Mouse (Mus musculus): ENCODE results near the gene Pmpcb. TPM values are rescaled to one million over a fixed set of nuclear protein-coding genes. Genes with fewer than 3 reads are reported as not detected.

Pmpcb gene
- polyA plus RNA-seq, 1 experiment from 2014 or later: 77.9 TPM

GRCm38 (mm10) chr5:21719209-21719608, 17.7 kb upstream of the Pmpcb start:
- Histone ChIP-seq H3K9ac (ENCODE audit: low read length) (no peak overlapping the region), H3K27me3 (ENCODE audit: control insufficient read depth, insufficient read depth, low read length) (no peaks in the 10 kb centered on the region), H3K36me3 (ENCODE audit: control insufficient read depth, insufficient read depth, low read length) (no peaks in the 10 kb centered on the region), H3K9me3 (replicated peaks; ENCODE audit: control insufficient read depth, low read length) (no peaks in the 10 kb centered on the region), H3K4me2 (ENCODE audit: low read depth, low read length) (no peak overlapping the region), H3K4me3 (replicated peaks; ENCODE audit: low read length) (no peak overlapping the region), H3K4me1 (ENCODE audit: control insufficient read depth, insufficient read depth, low read length) (no peaks in the 10 kb centered on the region), H3K27ac (ENCODE audit: low read length) (no peak overlapping the region)
- ATAC-seq (ENCODE audit: insufficient read depth, low FRiP score): no peak
- 92% methylated on average over 2 of the region's 2 CpGs for WGBS

DNA sequence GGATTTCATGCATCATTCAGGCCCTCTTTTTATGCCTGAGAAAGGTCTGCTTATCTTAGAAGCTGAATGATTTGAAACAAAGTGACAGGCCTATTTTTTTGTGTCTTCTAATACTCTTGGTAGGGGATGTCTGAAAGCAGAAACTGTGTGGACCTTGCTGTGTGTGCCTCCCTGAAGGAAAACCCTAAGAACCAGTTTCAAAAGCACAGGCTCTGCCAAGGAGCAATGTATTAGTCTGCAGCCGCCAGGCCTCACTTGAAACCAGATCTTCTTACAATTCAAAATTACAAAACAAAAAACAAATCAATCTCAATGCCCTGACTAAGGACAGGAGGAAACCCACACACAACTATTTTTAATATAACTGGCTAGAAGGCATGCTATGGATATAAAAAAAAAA, 12.5 kb upstream of the Pmpcb start:
- ATAC-seq (ENCODE audit: insufficient read depth, low FRiP score): no peak
- 0 out of 2 replicates have a peak overlapping the region, but pooled peaks have one; percentile 12 for H3K27ac ChIP-seq (ENCODE audit: low read length)
- no peaks in the 10 kb centered on the region for H3K9me3 ChIP-seq (replicated peaks; ENCODE audit: control insufficient read depth, low read length)
- 0 out of 2 replicates have a peak, but pooled peaks cover 2% of the 10 kb centered on the region for H3K4me1 ChIP-seq (ENCODE audit: control insufficient read depth, insufficient read depth, low read length)
- H3K4me3 ChIP-seq (replicated peaks; ENCODE audit: low read length): no peak overlapping the region
- 49% methylated on average over 1 of the region's 1 CpGs for WGBS
- no peaks in the 10 kb centered on the region for H3K27me3 ChIP-seq (ENCODE audit: control insufficient read depth, insufficient read depth, low read length)
- H3K4me2 ChIP-seq (ENCODE audit: low read depth, low read length): no peak overlapping the region
- no peak overlapping the region for H3K9ac ChIP-seq (ENCODE audit: low read length)
- H3K36me3 ChIP-seq (ENCODE audit: control insufficient read depth, insufficient read depth, low read length): no peaks in the 10 kb centered on the region

DNA sequence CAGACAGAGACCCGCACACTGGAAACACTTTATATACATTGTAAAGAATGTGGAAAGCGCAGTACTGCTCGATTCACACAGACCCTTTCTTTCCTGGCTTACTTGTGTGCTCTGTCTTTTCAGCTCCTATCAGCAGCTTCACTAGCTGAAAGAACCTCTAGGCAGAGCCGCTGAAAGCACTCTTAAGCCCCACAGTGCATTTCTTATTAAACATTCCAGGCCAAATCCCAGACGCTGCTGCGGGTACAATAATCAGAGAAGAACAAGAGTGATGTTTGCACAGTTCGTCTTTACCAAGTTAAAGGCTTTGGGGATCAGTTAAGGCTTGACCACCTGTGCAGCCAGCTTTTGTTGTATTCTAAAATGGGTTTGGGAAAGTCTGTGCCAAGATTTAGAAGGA, 12.1 kb upstream of the Pmpcb start:
- H3K4me2 ChIP-seq (ENCODE audit: low read depth, low read length): no peak overlapping the region
- H3K36me3 ChIP-seq (ENCODE audit: control insufficient read depth, insufficient read depth, low read length): no peaks in the 10 kb centered on the region
- no peak for ATAC-seq (ENCODE audit: insufficient read depth, low FRiP score)
- WGBS: 26% methylated on average over 7 of the region's 7 CpGs
- H3K9me3 ChIP-seq (replicated peaks; ENCODE audit: control insufficient read depth, low read length): no peaks in the 10 kb centered on the region
- H3K27me3 ChIP-seq (ENCODE audit: control insufficient read depth, insufficient read depth, low read length): no peaks in the 10 kb centered on the region
- H3K9ac ChIP-seq (ENCODE audit: low read length): no peak overlapping the region
- H3K4me1 ChIP-seq (ENCODE audit: control insufficient read depth, insufficient read depth, low read length): 0 out of 2 replicates have a peak, but pooled peaks cover 2% of the 10 kb centered on the region
- no peak overlapping the region for H3K4me3 ChIP-seq (replicated peaks; ENCODE audit: low read length)
- 0 out of 2 replicates have a peak overlapping the region, but pooled peaks have one; percentile 12 for H3K27ac ChIP-seq (ENCODE audit: low read length)

- Histone ChIP-seq H3K4me3 (replicated peaks; ENCODE audit: low read length) (no peak overlapping the region), H3K4me1 (ENCODE audit: control insufficient read depth, insufficient read depth, low read length) (peaks cover 6% of the 10 kb centered on the region; the same call in 1 of the 2 replicates), H3K9ac (ENCODE audit: low read length) (no peak overlapping the region), H3K27me3 (ENCODE audit: control insufficient read depth, insufficient read depth, low read length) (no peaks in the 10 kb centered on the region), H3K27ac (ENCODE audit: low read length) (no peak overlapping the region), H3K4me2 (ENCODE audit: low read depth, low read length) (no peak overlapping the region), H3K36me3 (ENCODE audit: control insufficient read depth, insufficient read depth, low read length) (no peaks in the 10 kb centered on the region), H3K9me3 (replicated peaks; ENCODE audit: control insufficient read depth, low read length) (no peaks in the 10 kb centered on the region)
- no peak for ATAC-seq (ENCODE audit: insufficient read depth, low FRiP score)
- WGBS: 83% methylated on average over 5 of the region's 5 CpGs
These were observed 7.8 kb upstream of the Pmpcb start for GRCm38 (mm10) chr5:21729107-21729506.

- ATAC-seq (ENCODE audit: insufficient read depth, low FRiP score): no peak
These were observed 4.6 kb upstream of the Pmpcb start for GRCm38 (mm10) chr5:21732177-21732911.

GRCm38 (mm10) chr5:21732930-21733329, 4.0 kb upstream of the Pmpcb start:
- 33% methylated on average over 8 of the region's 8 CpGs for WGBS
- Histone ChIP-seq H3K9ac (ENCODE audit: low read length) (no peak overlapping the region), H3K27ac (ENCODE audit: low read length) (0 out of 2 replicates have a peak overlapping the region, but pooled peaks have one; percentile 26), H3K4me1 (ENCODE audit: control insufficient read depth, insufficient read depth, low read length) (peaks cover 6% of the 10 kb centered on the region), H3K36me3 (ENCODE audit: control insufficient read depth, insufficient read depth, low read length) (no peaks in the 10 kb centered on the region), H3K9me3 (replicated peaks; ENCODE audit: control insufficient read depth, low read length) (no peaks in the 10 kb centered on the region), H3K4me3 (replicated peaks; ENCODE audit: low read length) (no peak overlapping the region), H3K4me2 (ENCODE audit: low read depth, low read length) (no peak overlapping the region), H3K27me3 (ENCODE audit: control insufficient read depth, insufficient read depth, low read length) (no peaks in the 10 kb centered on the region)
- peak; percentile 51; the same call in 1 of the 2 replicates for ATAC-seq (ENCODE audit: insufficient read depth, low FRiP score)

More at GRCm38 (mm10) chr5:21732177-21732911, 4.6 kb upstream of the Pmpcb start:
- 81% methylated on average over 3 of the region's 3 CpGs for WGBS
- no peak overlapping the region for H3K4me3 ChIP-seq (replicated peaks; ENCODE audit: low read length)
- peaks cover 3% of the 10 kb centered on the region; the same call in 1 of the 2 replicates for H3K4me1 ChIP-seq (ENCODE audit: control insufficient read depth, insufficient read depth, low read length)
- no peaks in the 10 kb centered on the region for H3K27me3 ChIP-seq (ENCODE audit: control insufficient read depth, insufficient read depth, low read length)
- H3K27ac ChIP-seq (ENCODE audit: low read length): 0 out of 2 replicates have a peak overlapping the region, but pooled peaks have one; percentile 26
- no peak overlapping the region for H3K4me2 ChIP-seq (ENCODE audit: low read depth, low read length)
- no peaks in the 10 kb centered on the region for H3K36me3 ChIP-seq (ENCODE audit: control insufficient read depth, insufficient read depth, low read length)
- H3K9ac ChIP-seq (ENCODE audit: low read length): no peak overlapping the region
- H3K9me3 ChIP-seq (replicated peaks; ENCODE audit: control insufficient read depth, low read length): no peaks in the 10 kb centered on the region

DNA sequence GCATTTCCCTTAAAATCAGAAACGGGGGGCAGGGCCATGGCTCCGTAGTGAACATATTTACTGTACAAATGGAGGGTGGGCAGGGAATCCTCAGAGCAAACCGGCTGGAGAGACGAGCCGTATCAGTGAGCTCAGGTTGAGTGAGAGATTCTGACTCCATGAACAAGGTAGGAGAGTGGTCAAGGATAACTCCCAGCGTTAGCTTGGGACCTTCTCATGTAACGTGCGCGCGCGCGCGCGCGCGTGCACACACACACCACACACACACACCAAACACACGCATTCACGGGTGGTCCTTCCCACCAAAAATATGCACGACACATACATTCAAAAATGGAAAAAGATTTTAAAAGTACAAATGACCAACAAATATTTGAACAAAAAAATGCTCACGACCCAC, 1.8 kb upstream of the Pmpcb start:
- no peak for ATAC-seq (ENCODE audit: insufficient read depth, low FRiP score)
- Histone ChIP-seq H3K27me3 (ENCODE audit: control insufficient read depth, insufficient read depth, low read length) (no peaks in the 10 kb centered on the region), H3K27ac (ENCODE audit: low read length) (no peak overlapping the region), H3K9me3 (replicated peaks; ENCODE audit: control insufficient read depth, low read length) (no peaks in the 10 kb centered on the region), H3K9ac (ENCODE audit: low read length) (peak overlapping the region; percentile 20; the same call in 1 of the 2 replicates), H3K4me2 (ENCODE audit: low read depth, low read length) (peak overlapping the region; percentile 34), H3K4me1 (ENCODE audit: control insufficient read depth, insufficient read depth, low read length) (peaks cover 12% of the 10 kb centered on the region), H3K4me3 (replicated peaks; ENCODE audit: low read length) (peak overlapping the region; percentile 33), H3K36me3 (ENCODE audit: control insufficient read depth, insufficient read depth, low read length) (0 out of 2 replicates have a peak, but pooled peaks cover 5% of the 10 kb centered on the region)
- WGBS: 79% methylated on average over 20 of the region's 20 CpGs

- Histone ChIP-seq H3K4me1 (ENCODE audit: control insufficient read depth, insufficient read depth, low read length) (peaks cover 12% of the 10 kb centered on the region), H3K27me3 (ENCODE audit: control insufficient read depth, insufficient read depth, low read length) (no peaks in the 10 kb centered on the region), H3K9me3 (replicated peaks; ENCODE audit: control insufficient read depth, low read length) (no peaks in the 10 kb centered on the region), H3K4me2 (ENCODE audit: low read depth, low read length) (peak overlapping the region; percentile 34), H3K27ac (ENCODE audit: low read length) (no peak overlapping the region), H3K4me3 (replicated peaks; ENCODE audit: low read length) (peak overlapping the region; percentile 33), H3K9ac (ENCODE audit: low read length) (peak overlapping the region; percentile 58; the same call in 1 of the 2 replicates), H3K36me3 (ENCODE audit: control insufficient read depth, insufficient read depth, low read length) (0 out of 2 replicates have a peak, but pooled peaks cover 9% of the 10 kb centered on the region)
- ATAC-seq (ENCODE audit: insufficient read depth, low FRiP score): 0 out of 2 replicates have a peak, but pooled peaks have one; percentile 21
- WGBS: 28% methylated on average over 10 of the region's 10 CpGs
These were observed 1.4 kb upstream of the Pmpcb start for GRCm38 (mm10) chr5:21735584-21735983.

- Histone ChIP-seq H3K27ac (ENCODE audit: low read length) (no peak overlapping the region), H3K9me3 (replicated peaks; ENCODE audit: control insufficient read depth, low read length) (no peaks in the 10 kb centered on the region), H3K9ac (ENCODE audit: low read length) (no peak overlapping the region), H3K36me3 (ENCODE audit: control insufficient read depth, insufficient read depth, low read length) (peaks cover 9% of the 10 kb centered on the region; the same call in 1 of the 2 replicates), H3K4me3 (replicated peaks; ENCODE audit: low read length) (no peak overlapping the region), H3K27me3 (ENCODE audit: control insufficient read depth, insufficient read depth, low read length) (no peaks in the 10 kb centered on the region), H3K4me2 (ENCODE audit: low read depth, low read length) (no peak overlapping the region), H3K4me1 (ENCODE audit: control insufficient read depth, insufficient read depth, low read length) (peaks cover 12% of the 10 kb centered on the region)
- no peak for ATAC-seq (ENCODE audit: insufficient read depth, low FRiP score)
- WGBS: 83% methylated on average over 11 of the region's 11 CpGs
These were observed 895 bp upstream of the Pmpcb start for GRCm38 (mm10) chr5:21736046-21736445.

Data from stomach, embryonic 16.5 days (tissue).